Mouse (Mus musculus) T-cell, adult 2 months (primary cell): ENCODE data around the gene Ctdspl2.

Experiments used
- DNase-seq: peaks from one replicate; pipeline ENCODE4 v3.0.0; 2022; ENCODE audit warnings: low spot score

Ctdspl2 gene

GRCm38 (mm10) chr2:122059365-122060115 is 103.7 kb downstream of the Ctdspl2 start:
- no peak for DNase-seq
